Mouse (Mus musculus) spleen, postnatal 4 days (tissue): ENCODE data around the gene Scg5.

Source experiments
- DNase-seq, 2 experiments: peaks; one replicate each; pipeline ENCODE4 v3.0.0; 2022; ENCODE audit warnings: low spot score in 2 of 2

Scg5 gene

GRCm38 (mm10) chr2:113828943-113829882 is at the start of gene Scg5:
TSS of gene Scg5 (minus strand) at chr2:113829121.
- no peak for DNase-seq

DNA sequence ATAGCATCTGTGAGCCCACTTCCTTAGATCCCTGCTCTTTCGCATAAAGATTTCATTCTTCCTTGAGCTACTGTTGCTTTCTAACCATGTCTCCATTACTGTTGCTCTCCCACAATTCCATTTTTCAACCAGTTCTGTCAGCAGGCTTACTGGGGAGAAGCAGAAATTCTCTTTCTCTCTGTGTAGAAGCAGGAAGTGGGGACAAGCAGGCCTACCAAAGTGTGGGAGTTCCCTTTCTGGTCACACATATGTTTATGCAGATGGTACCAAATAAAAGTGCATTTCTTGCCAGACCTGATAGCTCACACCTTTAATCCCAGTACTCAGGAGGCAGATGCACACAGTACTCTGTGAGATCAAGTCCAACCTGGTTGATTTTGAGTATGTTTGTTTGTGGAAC is 41.2 kb upstream of the Scg5 start:
- DNase-seq, result peak in 1 of 2 experiments; percentile 4

DNA sequence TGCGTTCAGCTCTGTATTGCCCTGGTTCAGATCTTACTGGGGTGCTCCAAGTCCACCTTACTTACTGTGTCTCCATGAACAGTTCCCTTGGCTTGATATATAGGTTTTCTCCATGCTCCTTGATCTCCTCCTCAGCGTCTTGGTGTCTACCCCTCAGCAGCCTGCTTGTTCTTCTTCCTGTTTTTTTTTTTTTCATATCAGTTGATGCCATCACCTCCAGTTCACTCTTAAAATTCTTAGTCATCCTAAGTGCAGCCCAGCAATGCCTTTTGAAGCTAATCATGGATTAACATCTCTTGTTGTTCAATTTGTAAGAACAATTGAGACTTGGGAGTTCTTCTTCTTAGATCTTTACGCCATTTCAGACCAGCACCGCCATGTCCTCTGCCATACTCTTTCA is 39.5 kb upstream of the Scg5 start:
- no peak for DNase-seq

GRCm38 (mm10) chr2:113866155-113866554 is 37.2 kb upstream of the Scg5 start:
- DNase-seq, result no peak

- no peak for DNase-seq
Measured at GRCm38 (mm10) chr2:113849141-113849540, 20.2 kb upstream of the Scg5 start.

DNA sequence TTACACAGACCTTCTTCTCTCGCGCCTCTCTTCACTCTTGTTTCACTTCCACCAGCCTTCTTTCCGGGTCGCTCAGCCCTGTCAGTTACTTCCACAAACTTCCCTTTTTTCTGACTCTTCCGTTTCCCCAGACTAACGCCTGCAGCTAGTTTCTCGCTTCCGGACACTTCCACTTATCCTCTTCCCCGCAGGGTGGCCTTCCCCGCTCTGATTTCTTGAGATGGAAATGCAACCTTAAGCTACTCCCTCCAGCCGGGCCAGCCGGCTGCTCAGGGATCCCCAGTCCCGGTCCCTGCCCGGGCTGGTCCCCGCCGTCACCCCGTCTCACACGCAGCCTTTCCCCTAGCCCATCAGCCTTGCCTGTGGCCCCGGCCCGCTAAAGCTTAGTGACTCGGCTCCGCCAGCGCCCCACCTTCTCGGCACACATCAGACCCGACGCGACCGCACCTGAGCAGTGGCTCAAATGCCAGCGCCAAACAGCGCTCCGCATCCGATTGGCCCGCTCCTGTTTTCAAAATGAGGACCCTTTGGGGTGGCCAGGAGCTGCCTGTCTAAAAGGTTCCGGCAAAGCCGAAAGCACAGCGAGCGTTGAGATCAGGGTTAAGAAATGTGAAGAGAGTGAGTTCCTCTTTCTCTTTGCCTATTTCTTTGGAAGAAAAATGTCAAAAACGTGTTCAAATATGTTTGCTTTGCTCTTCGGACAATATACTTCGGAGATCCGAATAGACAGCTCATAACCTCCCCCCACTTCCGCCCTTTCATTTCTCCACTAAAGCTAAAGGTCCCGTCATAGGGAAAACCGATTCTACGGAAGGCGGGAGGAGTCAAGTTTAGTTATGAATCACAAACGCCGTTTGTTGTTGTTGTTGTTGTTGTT is 19.6 kb upstream of the Scg5 start, which contains the start of gene Arhgap11a:
Gene Arhgap11a (minus strand): TSS at position 417 of the 877 bp plus-strand sequence.
- peak; percentile 91 to 96 for DNase-seq

DNA sequence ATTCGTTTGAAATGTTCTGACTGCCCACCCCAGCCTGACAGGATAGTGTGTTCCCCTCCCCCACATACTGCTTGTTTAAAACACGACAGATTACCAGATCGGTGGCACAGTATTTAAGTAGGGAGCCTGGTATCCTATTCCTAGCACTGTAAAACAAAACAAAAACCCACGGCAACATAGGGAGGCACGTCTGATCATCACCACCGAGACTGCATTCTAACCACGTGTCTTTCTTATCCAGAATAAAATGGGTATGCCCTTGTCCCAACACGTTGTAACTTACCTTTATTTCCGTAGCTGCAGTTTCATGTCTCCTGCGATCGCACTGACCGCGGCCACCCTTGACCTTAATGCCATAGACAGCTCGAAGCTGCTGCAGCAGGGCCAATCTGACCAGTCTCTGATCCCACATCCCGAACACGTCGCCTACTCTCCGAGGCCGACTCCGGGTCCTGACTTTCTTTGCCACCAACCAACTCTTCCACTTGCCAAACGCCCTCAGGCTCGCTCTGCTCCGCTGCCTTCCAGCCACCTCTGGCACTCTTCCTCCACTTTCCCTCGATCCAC is 18.8 kb upstream of the Scg5 start:
- DNase-seq, result no peak

- no peak for DNase-seq
Measured at GRCm38 (mm10) chr2:113845081-113845480, 16.2 kb upstream of the Scg5 start.

DNA sequence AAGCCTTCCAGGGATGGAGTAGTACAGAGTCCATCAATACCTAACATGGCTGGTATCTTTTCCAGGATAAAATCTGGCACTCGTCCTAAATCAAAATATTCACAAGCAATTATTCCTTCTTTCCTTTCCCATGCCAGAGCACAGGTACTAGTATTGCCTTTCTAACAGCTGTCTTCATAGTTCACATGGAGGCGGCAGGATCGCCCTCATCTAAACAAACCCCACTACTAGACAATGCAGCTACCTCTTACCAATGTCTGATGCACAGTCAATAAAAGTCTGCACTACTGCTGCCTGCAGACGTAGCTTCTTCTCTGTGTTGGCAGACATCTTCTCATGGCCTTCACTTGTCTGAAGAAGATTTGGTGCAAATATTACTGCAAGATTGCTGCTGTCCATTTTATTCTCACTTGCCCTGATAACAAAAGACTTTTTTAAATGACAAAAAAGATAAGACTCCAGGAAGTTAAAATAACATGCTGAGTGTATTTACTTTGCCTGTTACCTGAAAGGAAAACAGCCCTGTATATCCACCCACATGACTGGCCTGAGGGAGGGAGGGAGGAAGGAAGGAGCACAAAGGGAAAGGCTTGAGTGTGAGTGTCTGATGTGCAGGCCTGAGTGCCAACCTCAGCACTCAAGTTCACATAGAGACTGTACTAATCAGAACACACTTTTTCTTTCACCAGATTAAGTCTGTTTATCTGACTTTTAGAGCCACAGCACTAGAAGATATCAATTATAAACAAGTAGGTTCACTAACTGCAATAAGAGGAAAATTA is 12.9 kb upstream of the Scg5 start:
- peak in 1 of 2 experiments; percentile 5 for DNase-seq

DNA sequence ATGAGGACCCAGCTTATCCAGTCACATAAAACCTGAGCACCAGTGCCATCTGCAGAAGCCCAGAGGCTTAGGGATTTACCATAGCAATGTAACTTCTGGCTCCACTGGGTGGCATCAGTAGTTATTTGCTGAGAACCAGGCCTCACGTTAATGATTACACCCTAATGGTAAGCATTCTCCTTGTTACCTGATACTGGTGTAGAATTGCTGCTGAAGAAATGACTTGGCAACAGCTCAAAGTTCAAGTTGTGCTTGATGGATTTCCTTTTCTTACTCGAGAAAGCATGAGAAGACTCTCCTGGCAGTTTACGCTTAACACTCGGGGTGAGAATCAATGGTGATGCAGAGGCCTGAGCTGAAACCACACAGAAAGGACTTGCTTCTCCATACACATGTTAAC is 10.6 kb upstream of the Scg5 start:
- DNase-seq, result no peak

- no peak for DNase-seq
Measured at GRCm38 (mm10) chr2:113835219-113835618, 6.3 kb upstream of the Scg5 start.

- DNase-seq, result no peak
Measured at GRCm38 (mm10) chr2:113828086-113828942, 607 bp downstream of the Scg5 start.

GRCm38 (mm10) chr2:113823909-113824308 is 5.0 kb downstream of the Scg5 start:
- DNase-seq, result no peak

DNA sequence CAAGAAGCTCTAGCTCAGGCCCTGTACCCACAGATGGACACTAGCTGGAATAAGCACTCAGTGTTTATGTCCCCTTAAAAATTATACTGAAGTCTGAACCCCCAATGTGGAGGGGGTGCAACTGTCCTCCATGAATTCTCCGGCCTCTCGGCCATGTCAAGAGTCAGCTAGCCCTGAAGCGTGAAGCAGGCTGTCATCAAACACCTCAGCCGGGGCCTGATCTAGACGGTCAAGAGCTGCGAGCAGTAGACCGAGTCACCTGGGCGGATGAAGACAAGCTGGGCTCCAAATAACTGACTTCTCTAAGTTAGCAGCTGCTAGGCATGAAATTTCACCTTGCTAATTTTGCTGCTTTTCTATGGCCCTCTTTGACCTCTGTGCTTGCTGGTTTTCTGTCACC is 6.6 kb downstream of the Scg5 start:
- no peak for DNase-seq

- DNase-seq, result no peak
Measured at GRCm38 (mm10) chr2:113821176-113821734, 7.7 kb downstream of the Scg5 start.

- no peak for DNase-seq
Measured at GRCm38 (mm10) chr2:113820117-113820516, 8.8 kb downstream of the Scg5 start.

DNA sequence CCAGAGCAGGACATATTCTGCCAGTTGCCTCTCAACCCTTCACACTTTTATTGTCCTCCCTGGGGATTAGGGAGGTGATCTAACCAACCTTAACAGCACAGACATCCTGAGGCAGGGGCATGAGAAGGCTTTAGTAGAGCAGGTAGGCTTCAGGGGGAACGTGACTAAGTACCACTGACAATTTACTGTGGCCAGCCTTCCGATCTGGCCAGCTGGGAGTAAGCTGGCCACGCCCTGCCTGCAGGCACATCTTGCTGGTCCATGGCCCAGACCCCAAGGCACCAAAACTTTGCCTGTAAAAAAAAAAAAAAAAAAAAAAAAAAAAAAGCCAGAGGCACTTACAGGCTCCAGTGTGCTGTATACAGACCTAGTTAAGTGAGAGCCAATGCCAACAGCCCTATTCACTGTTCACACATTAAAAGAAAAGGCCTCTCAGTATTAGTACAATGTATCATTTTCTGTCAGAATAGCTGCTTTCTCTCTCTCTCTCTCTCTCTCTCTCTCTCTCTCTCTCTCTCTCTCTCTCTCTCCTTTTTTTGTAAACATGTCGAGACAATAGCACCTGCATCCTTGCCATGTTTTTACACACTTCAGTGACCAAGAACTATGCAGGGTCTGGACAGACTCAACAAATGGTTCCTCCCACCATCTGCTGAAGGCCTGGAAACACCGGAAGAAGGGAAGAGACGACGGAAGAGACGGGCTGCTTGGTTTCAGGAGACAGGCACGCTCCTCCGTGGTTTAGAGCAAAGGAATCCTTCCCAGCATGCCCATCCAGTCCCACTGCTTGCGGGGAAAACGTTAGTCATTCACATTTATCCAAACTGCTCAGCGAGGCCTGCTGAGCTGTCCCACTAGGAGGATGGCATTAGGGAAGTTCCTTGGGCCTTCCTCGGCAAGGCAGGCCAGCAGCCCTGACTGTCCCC is 11.0 kb downstream of the Scg5 start:
- DNase-seq, result peak in 1 of 2 experiments; percentile 34

- peak; percentile 28 to 71 for DNase-seq
Measured at GRCm38 (mm10) chr2:113807640-113808039, 21.3 kb downstream of the Scg5 start.
